Mouse (Mus musculus): ENCODE data around the gene Gm5157. TPM values are rescaled to one million over a fixed set of nuclear protein-coding genes. Genes with fewer than 3 reads are reported as not detected.
"Not testable (repeated sequence)": the region's sequence is repeated elsewhere in the genome, so short reads cannot be mapped to it uniquely, and the experiment has no call there.

Gm5157 gene
- not detected in 2 replicates for polyA plus RNA-seq (2012; ENCODE audit: insufficient read depth, low replicate concordance)

DNA sequence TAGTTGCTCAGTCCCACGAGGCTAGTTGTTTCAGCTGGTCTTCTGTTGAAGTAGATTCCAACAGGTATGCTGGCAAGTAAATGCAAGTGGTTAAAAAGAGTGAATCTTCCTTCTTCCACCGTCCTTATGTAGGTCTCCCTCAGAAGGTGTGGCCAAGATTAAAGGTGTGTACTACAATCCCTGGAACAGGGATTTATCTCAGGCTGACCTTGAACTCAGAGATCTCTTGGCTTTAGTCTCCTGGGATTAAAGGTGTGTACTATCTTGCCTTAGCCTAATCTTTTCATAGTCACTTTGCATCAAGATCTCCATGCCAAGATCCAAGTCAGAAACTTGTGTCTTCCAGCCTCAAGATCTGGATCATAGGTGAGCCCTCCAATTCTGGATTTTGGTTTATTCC lies at the start of gene Gm5157:
Gm5157 (minus strand) TSS at position 101 of the 400 bp plus-strand sequence.
- not testable (repeated sequence) for H3K9me3 ChIP-seq; H3K4me1 ChIP-seq; H3K4me3 ChIP-seq (replicated peaks); H3K36me3 ChIP-seq (replicated peaks; ENCODE audit: low read length); H3K27me3 ChIP-seq (replicated peaks)

- not testable (repeated sequence) for H3K4me3 ChIP-seq (replicated peaks); H3K27me3 ChIP-seq (replicated peaks); H3K4me1 ChIP-seq; H3K9me3 ChIP-seq; H3K36me3 ChIP-seq (replicated peaks; ENCODE audit: low read length)
Observed at GRCm38 (mm10) chr7:21161885-21162284, 28.3 kb downstream of the Gm5157 start, which contains the start of gene Vmn1r123. Gene Vmn1r123 (plus strand): TSS chr7:21162185.

Other genes starting within 250 kb of the Gm5157 start
- gene Vmn1r119, start 178.0 kb downstream of the Gm5157 start, polyA plus RNA-seq (2012; ENCODE audit: insufficient read depth, low replicate concordance), result not detected in 2 replicates
- not detected in 2 replicates for gene Vmn1r120, start 136.6 kb downstream of the Gm5157 start, polyA plus RNA-seq (2012; ENCODE audit: insufficient read depth, low replicate concordance)
- gene Vmn1r121, start 91.9 kb downstream of the Gm5157 start, polyA plus RNA-seq (2012; ENCODE audit: insufficient read depth, low replicate concordance), result not detected in 2 replicates
- gene Vmn1r122, start 56.3 kb downstream of the Gm5157 start, polyA plus RNA-seq (2012; ENCODE audit: insufficient read depth, low replicate concordance), result not detected in 2 replicates
- gene Vmn1r123, start 28.2 kb downstream of the Gm5157 start, polyA plus RNA-seq (2012; ENCODE audit: insufficient read depth, low replicate concordance), result not detected in 2 replicates
- not detected in 2 replicates for gene Vmn1r124, start 70.2 kb upstream of the Gm5157 start, polyA plus RNA-seq (2012; ENCODE audit: insufficient read depth, low replicate concordance)
- not detected in 2 replicates for gene Vmn1r125, start 81.8 kb upstream of the Gm5157 start, polyA plus RNA-seq (2012; ENCODE audit: insufficient read depth, low replicate concordance)
- gene Vmn1r126, start 111.0 kb upstream of the Gm5157 start, polyA plus RNA-seq (2012; ENCODE audit: insufficient read depth, low replicate concordance), result not detected in 2 replicates
- not detected in 2 replicates for gene Vmn1r127, start 129.4 kb upstream of the Gm5157 start, polyA plus RNA-seq (2012; ENCODE audit: insufficient read depth, low replicate concordance)
- not detected in 2 replicates for gene Vmn1r128, start 158.9 kb upstream of the Gm5157 start, polyA plus RNA-seq (2012; ENCODE audit: insufficient read depth, low replicate concordance)
- not detected in 2 replicates for gene Vmn1r129, start 170.9 kb upstream of the Gm5157 start, polyA plus RNA-seq (2012; ENCODE audit: insufficient read depth, low replicate concordance)
- gene Gm6882, start 242.3 kb upstream of the Gm5157 start, polyA plus RNA-seq (2012; ENCODE audit: insufficient read depth, low replicate concordance), result not detected in 2 replicates